Mouse (Mus musculus): ENCODE measurements at regions not wholly inside any gene's neighbourhood (a gene's known extent, or its start where the extent isn't known, plus 50 kb on each side); places are given as distances from the start of the nearest gene placed in this dataset.

DNA sequence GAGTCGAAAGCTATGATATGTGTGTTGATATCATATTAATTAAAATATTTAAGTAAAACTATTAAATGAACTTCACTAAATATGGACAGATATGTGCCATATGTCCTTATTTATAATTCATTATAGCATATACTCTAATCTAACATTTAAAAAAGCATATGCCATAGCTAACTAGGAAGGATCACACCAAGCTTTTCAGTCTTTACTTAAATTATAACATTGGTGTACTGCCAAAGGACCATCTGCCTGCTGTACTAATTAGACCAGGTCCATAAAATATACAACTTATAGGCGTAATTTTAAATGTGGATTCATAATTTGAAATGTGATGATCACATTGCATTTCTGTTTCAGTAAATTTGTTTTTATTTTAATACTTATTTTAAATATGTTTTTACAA is 651.9 kb upstream of the Klhl1 start:
- H3K4me2 ChIP-seq: no peak overlapping the region
- H3K9ac ChIP-seq (replicated peaks): no peak overlapping the region
- no peaks in the 10 kb centered on the region for H3K36me3 ChIP-seq
- no peak for ATAC-seq (ENCODE audit: insufficient number of reproducible peaks, insufficient read depth, low FRiP score, low TSS enrichment, low read depth)
- 83% methylated on average over 2 of the region's 2 CpGs for WGBS
- no peaks in the 10 kb centered on the region for H3K4me1 ChIP-seq (replicated peaks)
- H3K9me3 ChIP-seq: no peaks in the 10 kb centered on the region
- no peak overlapping the region for H3K27ac ChIP-seq
- no peak overlapping the region for H3K4me3 ChIP-seq (replicated peaks)
- H3K27me3 ChIP-seq: no peaks in the 10 kb centered on the region

DNA sequence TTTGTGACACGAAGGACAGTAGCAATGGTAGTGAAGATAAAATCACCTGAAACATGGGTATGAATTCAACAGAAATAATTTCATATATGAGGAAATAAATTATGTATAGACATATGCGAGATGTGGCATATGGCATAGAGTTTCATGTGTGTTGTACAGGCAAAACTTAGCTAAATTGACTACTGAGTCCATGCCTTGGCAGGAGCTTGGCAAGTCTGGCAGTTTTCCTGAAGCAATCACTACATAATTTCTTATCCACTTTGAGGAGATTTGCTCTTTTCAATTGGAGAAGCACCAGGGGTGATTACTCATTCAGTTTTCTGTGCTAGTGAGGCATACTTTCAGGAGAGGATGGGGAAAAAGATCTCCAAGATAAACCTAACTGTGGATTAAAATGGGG is 646.9 kb upstream of the Klhl1 start:
- no peaks in the 10 kb centered on the region for H3K27me3 ChIP-seq
- H3K4me3 ChIP-seq (replicated peaks): no peak overlapping the region
- H3K4me1 ChIP-seq (replicated peaks): no peaks in the 10 kb centered on the region
- ATAC-seq (ENCODE audit: insufficient number of reproducible peaks, insufficient read depth, low FRiP score, low TSS enrichment, low read depth): no peak
- H3K9ac ChIP-seq (replicated peaks): no peak overlapping the region
- no peaks in the 10 kb centered on the region for H3K36me3 ChIP-seq
- H3K9me3 ChIP-seq: no peaks in the 10 kb centered on the region
- WGBS: 93% methylated on average over 2 of the region's 2 CpGs
- no peak overlapping the region for H3K4me2 ChIP-seq
- no peak overlapping the region for H3K27ac ChIP-seq

DNA sequence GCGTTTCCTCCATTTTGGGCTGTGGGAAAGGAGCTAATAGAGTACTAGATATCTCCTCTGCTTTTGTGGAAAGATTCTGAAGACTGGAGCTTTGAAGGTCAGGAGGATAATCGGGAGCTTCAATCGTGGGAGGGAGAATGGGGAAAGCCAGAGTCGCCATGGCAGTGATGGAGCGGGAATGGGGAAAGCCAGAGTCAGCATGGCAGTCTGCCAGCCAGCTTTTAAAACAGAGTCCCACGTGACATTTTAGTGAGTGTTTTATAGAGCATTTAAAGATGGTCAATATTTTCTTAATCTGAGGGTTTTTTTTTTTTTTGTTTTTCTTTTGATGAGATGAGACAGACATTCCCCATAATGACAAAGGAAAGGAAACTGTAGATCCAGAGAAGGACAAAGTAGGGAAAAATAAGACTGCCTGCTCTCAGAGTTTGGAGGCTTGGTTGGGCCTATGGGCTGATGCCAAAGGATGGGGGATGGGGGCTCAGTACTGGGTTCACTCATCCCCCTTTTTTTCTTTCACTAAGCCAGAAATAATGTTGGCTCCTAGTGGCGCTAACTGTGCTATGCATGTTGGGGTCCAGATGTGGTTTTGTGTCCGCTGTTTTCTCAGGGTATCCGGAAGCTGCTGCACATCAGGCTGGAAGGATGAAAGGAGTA is 630.2 kb upstream of the Klhl1 start:
- H3K27me3 ChIP-seq: no peaks in the 10 kb centered on the region
- no peak overlapping the region for H3K4me2 ChIP-seq
- no peaks in the 10 kb centered on the region for H3K36me3 ChIP-seq
- no peaks in the 10 kb centered on the region for H3K4me1 ChIP-seq (replicated peaks)
- H3K4me3 ChIP-seq (replicated peaks): no peak overlapping the region
- 74% methylated on average over 9 of the region's 9 CpGs for WGBS
- H3K9me3 ChIP-seq: no peaks in the 10 kb centered on the region; the same call in 1 of the 2 replicates
- ATAC-seq (ENCODE audit: insufficient number of reproducible peaks, insufficient read depth, low FRiP score, low TSS enrichment, low read depth): no peak
- no peak overlapping the region for H3K9ac ChIP-seq (replicated peaks)
- no peak overlapping the region for H3K27ac ChIP-seq

- WGBS: 51% methylated on average over 8 of the region's 8 CpGs
- H3K9ac ChIP-seq (replicated peaks): no peak overlapping the region
- no peak overlapping the region for H3K27ac ChIP-seq
- no peaks in the 10 kb centered on the region for H3K9me3 ChIP-seq
- H3K4me2 ChIP-seq: no peak overlapping the region
- H3K36me3 ChIP-seq: no peaks in the 10 kb centered on the region
- ATAC-seq (ENCODE audit: insufficient number of reproducible peaks, insufficient read depth, low FRiP score, low TSS enrichment, low read depth): peak; percentile 83
- no peak overlapping the region for H3K4me3 ChIP-seq (replicated peaks)
- H3K4me1 ChIP-seq (replicated peaks): peaks cover 14% of the 10 kb centered on the region; the same call in 1 of the 2 replicates
- H3K27me3 ChIP-seq: no peaks in the 10 kb centered on the region
These were observed 597.2 kb upstream of the Klhl1 start for GRCm38 (mm10) chr14:97115918-97116635.

GRCm38 (mm10) chr14:97101090-97101675 is 582.3 kb upstream of the Klhl1 start:
- H3K9me3 ChIP-seq: no peaks in the 10 kb centered on the region
- no peaks in the 10 kb centered on the region for H3K27me3 ChIP-seq
- no peak overlapping the region for H3K27ac ChIP-seq
- no peak overlapping the region for H3K4me2 ChIP-seq
- no peak overlapping the region for H3K9ac ChIP-seq (replicated peaks)
- no peak for ATAC-seq (ENCODE audit: insufficient number of reproducible peaks, insufficient read depth, low FRiP score, low TSS enrichment, low read depth)
- no peak overlapping the region for H3K4me3 ChIP-seq (replicated peaks)
- H3K4me1 ChIP-seq (replicated peaks): no peaks in the 10 kb centered on the region
- WGBS: 24% methylated on average over 4 of the region's 4 CpGs
- no peaks in the 10 kb centered on the region for H3K36me3 ChIP-seq

- Histone ChIP-seq H3K9ac (replicated peaks) (no peak overlapping the region), H3K4me3 (replicated peaks) (no peak overlapping the region), H3K36me3 (no peaks in the 10 kb centered on the region), H3K27me3 (no peaks in the 10 kb centered on the region), H3K4me2 (no peak overlapping the region), H3K27ac (no peak overlapping the region), H3K9me3 (no peaks in the 10 kb centered on the region), H3K4me1 (replicated peaks) (no peaks in the 10 kb centered on the region)
- no peak for ATAC-seq (ENCODE audit: insufficient number of reproducible peaks, insufficient read depth, low FRiP score, low TSS enrichment, low read depth)
- WGBS: 88% methylated on average over 7 of the region's 7 CpGs
These were observed 574.5 kb upstream of the Klhl1 start for GRCm38 (mm10) chr14:97093389-97093788.

- WGBS: 87% methylated on average over 4 of the region's 4 CpGs
These were observed 570.0 kb upstream of the Klhl1 start for GRCm38 (mm10) chr14:97088863-97089262.

DNA sequence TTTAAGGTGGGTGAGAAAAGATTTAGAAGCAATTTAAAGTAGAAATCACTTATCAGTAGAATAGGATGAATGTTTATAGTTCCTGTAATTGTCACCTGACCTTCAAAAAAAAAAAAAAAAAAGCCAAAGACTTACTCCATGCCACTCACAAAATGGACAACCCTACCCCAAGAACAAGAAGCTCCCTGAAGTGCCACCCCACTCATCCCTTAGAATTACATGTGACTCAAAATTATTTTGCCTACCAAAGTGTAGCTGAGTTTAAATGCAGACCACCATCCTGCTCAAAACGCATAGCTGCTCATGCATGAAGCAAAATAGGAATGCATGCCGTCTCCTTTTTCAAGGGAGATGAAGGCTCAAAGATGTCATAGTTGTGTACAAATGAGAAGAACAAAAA is 568.4 kb upstream of the Klhl1 start:
- H3K4me3 ChIP-seq (replicated peaks): no peak overlapping the region
- H3K4me2 ChIP-seq: no peak overlapping the region
- no peak overlapping the region for H3K27ac ChIP-seq
- H3K36me3 ChIP-seq: no peaks in the 10 kb centered on the region
- no peaks in the 10 kb centered on the region for H3K27me3 ChIP-seq
- no peak for ATAC-seq (ENCODE audit: insufficient number of reproducible peaks, insufficient read depth, low FRiP score, low TSS enrichment, low read depth)
- H3K9ac ChIP-seq (replicated peaks): no peak overlapping the region
- no peaks in the 10 kb centered on the region for H3K4me1 ChIP-seq (replicated peaks)
- H3K9me3 ChIP-seq: no peaks in the 10 kb centered on the region
- WGBS: 66% methylated on average over 2 of the region's 2 CpGs

More at GRCm38 (mm10) chr14:97088863-97089262, 570.0 kb upstream of the Klhl1 start:
- Histone ChIP-seq H3K27me3 (no peaks in the 10 kb centered on the region), H3K27ac (no peak overlapping the region), H3K4me3 (replicated peaks) (no peak overlapping the region), H3K4me2 (no peak overlapping the region), H3K4me1 (replicated peaks) (no peaks in the 10 kb centered on the region), H3K36me3 (no peaks in the 10 kb centered on the region), H3K9me3 (no peaks in the 10 kb centered on the region), H3K9ac (replicated peaks) (no peak overlapping the region)
- ATAC-seq (ENCODE audit: insufficient number of reproducible peaks, insufficient read depth, low FRiP score, low TSS enrichment, low read depth): no peak

GRCm38 (mm10) chr14:97086363-97087309 is 567.7 kb upstream of the Klhl1 start:
- Histone ChIP-seq H3K4me2 (no peak overlapping the region), H3K27ac (no peak overlapping the region), H3K4me1 (replicated peaks) (no peaks in the 10 kb centered on the region), H3K27me3 (no peaks in the 10 kb centered on the region), H3K9ac (replicated peaks) (no peak overlapping the region), H3K4me3 (replicated peaks) (no peak overlapping the region), H3K36me3 (no peaks in the 10 kb centered on the region), H3K9me3 (no peaks in the 10 kb centered on the region)
- 28% methylated on average over 5 of the region's 5 CpGs for WGBS
- ATAC-seq (ENCODE audit: insufficient number of reproducible peaks, insufficient read depth, low FRiP score, low TSS enrichment, low read depth): peak; percentile 79

DNA sequence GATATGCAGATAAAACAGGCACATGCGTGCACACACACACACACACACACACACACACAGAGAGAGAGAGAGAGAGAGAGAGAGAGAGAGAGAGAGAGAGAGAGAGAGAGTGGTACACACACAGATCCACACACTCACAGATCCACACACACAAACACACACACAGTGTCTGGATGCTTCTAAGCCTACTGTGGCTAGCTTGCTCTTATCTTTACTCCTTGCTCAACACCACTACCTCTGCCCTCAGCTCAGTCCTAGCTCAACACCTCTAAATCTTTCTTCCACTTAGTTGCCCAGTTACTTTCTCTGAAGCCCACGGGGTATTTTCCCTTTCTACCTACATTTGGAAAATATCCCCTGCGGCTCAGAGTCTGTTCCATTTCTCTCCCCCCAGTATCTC is 555.9 kb upstream of the Klhl1 start:
- Histone ChIP-seq H3K9me3 (no peaks in the 10 kb centered on the region), H3K4me1 (replicated peaks) (no peaks in the 10 kb centered on the region), H3K4me3 (replicated peaks) (no peak overlapping the region), H3K27me3 (no peaks in the 10 kb centered on the region), H3K27ac (no peak overlapping the region), H3K9ac (replicated peaks) (no peak overlapping the region), H3K36me3 (no peaks in the 10 kb centered on the region), H3K4me2 (no peak overlapping the region)
- ATAC-seq (ENCODE audit: insufficient number of reproducible peaks, insufficient read depth, low FRiP score, low TSS enrichment, low read depth): no peak
- WGBS: 66% methylated on average over 3 of the region's 3 CpGs

DNA sequence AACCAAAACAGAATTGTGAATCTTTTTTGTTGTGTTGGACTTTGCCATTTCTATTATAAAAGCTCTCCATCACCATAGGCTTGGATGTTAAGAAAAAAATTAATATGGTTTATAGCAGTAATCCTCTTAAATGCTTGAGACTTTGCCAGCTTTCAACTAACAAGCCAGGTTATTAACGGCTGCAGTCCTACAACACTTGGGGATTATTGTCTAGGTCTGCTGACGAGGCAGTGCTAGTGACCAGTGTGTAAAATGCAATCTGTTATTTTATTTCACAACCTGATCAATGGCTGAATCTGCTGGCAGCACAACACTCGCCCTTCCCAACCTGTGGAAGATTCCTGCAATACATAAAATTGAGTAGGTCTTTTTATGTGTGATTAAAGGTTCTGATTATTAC is 549.9 kb upstream of the Klhl1 start:
- Histone ChIP-seq H3K27ac (no peak overlapping the region), H3K4me3 (replicated peaks) (no peak overlapping the region), H3K9me3 (no peaks in the 10 kb centered on the region), H3K36me3 (no peaks in the 10 kb centered on the region), H3K27me3 (no peaks in the 10 kb centered on the region), H3K4me2 (no peak overlapping the region), H3K4me1 (replicated peaks) (no peaks in the 10 kb centered on the region), H3K9ac (replicated peaks) (no peak overlapping the region)
- 21% methylated on average over 3 of the region's 3 CpGs for WGBS
- no peak for ATAC-seq (ENCODE audit: insufficient number of reproducible peaks, insufficient read depth, low FRiP score, low TSS enrichment, low read depth)
